Mouse (Mus musculus) CD4-positive helper T cell, adult 2 months (primary cell): ENCODE results near the gene Kdm4d.
"Not testable (repeated sequence)": the region's sequence is repeated elsewhere in the genome, so short reads cannot be mapped to it uniquely, and the experiment has no call there.

Experiments used
- DNase-seq: peaks from one replicate; pipeline ENCODE4 v3.0.0-alpha.2; 2012; ENCODE audit warnings: low read depth, missing footprints, low spot score

Gene Kdm4d

DNA sequence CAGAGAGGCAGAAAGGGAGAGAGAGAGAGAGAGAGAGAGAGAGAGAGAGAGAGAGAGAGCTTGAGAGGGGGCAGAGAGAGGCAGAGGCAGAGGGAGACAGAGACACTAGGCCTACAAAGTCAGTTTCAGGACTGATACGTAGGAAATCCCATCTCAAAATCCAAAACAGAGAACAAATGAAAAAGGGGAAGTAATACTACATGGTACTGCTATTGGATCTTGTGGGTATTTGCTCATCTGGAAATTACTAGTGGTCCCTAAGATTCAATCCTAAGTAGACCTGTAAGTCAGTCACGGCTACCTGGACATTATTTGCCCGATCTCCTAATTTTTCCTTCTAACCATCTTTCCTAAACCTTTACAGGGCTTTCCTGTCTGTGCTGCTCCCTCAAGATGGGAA lies 44.0 kb downstream of the Kdm4d start:
- no peak for DNase-seq

DNA sequence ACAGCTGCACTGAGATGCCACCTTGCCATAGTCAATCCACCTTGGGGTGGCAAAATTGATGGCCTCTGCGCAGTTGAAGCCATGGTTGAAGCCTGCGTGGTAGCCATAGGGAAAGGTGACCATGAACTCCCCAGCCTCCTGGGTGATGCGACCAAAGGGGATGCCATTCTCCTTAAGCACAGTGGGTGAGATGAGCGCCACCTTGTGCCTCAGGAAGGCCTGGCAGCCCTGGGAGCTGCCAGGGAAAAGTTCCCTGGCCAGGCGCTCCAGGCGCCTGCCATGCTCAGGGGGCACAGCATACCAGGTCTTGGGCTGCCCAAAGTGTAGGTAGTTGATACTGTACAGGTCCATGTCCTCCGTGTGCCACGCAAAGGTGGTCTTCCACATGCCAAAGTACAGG lies 49.2 kb downstream of the Kdm4d start:
- not testable (repeated sequence) for DNase-seq

DNA sequence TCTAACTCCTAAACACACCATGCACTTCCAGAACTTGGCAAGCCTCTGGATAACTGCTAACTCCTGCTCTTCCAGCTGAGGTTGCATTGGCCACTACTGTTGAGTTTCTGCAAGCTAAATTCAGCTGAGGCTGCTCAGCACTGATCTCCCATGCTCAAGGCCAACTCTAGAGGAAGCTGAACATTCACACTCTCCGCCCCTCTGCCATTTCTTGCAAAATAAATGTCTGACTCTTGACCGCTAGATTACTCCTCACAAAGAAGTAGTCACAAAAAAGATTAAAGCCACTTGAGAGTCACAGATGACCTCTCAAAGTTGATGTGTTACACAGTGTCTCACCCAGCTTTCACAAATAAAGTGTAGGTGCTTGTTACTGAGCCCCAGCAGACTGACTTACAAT lies 53.2 kb downstream of the Kdm4d start:
- not testable (repeated sequence) for DNase-seq

DNA sequence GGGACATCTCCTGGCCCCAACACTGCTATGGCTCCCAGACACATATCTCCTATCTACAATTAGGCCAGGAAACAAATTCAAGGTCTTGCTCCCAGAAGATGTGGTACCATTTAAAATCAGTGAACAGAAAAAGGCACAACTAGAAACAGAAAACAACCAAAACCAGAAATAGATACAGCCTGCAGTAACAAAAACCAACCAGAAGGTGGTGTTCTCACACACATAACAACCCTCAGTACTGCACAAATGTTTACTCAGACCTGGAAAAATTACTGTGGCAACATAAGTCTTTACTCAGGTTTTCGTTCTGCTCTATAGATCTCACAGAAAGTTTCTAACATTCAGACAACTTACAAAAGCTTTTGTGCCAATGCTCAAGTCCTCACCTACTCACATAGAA lies 59.9 kb downstream of the Kdm4d start:
- no peak for DNase-seq

DNA sequence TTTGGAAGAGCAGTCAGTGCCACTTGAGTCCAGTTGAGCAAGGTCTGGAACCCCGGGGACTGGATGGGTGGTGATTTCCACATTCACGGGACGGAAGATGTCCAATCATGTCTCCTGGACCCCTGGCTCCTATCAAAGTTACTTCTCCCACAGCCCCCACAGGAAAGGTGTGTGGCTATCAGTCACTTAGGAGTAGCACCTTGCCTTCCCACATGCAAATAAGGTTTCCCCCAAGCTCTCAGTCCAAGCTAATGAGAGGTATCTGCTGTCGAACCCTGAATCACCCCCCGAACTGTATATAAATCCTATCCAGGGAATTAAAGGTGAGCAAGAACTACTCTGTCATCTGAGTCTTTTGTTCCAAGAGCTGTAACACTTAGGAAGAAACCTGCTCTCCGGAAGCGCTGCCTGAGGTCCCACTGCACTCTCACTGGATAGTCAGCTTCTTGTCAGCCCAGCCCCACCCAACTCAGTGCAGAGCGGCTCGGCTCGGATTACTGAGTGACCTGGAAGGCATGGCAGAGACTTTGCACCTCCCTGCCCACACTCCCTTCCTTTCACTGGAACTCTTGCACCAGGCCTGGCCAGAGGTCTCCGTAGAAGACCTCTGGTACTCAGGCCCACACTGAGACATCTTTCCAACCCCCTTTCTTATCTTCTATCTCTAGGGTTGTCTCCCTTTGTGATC lies 66.9 kb downstream of the Kdm4d start:
- no peak for DNase-seq
